Mouse (Mus musculus) gastrocnemius, postnatal 14 days (tissue): ENCODE measurements around the gene Spag17. TPM values are rescaled to one million over a fixed set of nuclear protein-coding genes. Genes with fewer than 3 reads are reported as not detected.
A peak's percentile ranks its signal among the peaks of the same experiment; 100 is the strongest.
"Not testable (repeated sequence)": the region's sequence is repeated elsewhere in the genome, so short reads cannot be mapped to it uniquely, and the experiment has no call there.

ENCODE experiments used
- DNase-seq: peaks from one replicate; pipeline ENCODE4 v3.0.0; 2021; ENCODE audit warnings: mixed read lengths
- intact Hi-C: fragments of 180-260 bp; cut with DNase I; formaldehyde crosslinking; loops from one replicate; pipeline ENCODE4 v1.15.1; 2025; ENCODE audit warnings: low total_unique reads
- long read RNA-seq, 2 experiments: library from polyadenylated mRNA; stranded (forward); transcript quantifications; one replicate each; pipeline ENCODE4 v2.0.0; 2021
- total RNA-seq, 2 experiments: library from RNA; stranded (reverse); gene quantifications; 2 replicates each; pipeline ENCODE4 v1.2.3; 2021

Spag17 gene
- total RNA-seq = not detected
- long read RNA-seq, experiment 1 = 0 reads
- long read RNA-seq, experiment 2 = 0 reads

DNA sequence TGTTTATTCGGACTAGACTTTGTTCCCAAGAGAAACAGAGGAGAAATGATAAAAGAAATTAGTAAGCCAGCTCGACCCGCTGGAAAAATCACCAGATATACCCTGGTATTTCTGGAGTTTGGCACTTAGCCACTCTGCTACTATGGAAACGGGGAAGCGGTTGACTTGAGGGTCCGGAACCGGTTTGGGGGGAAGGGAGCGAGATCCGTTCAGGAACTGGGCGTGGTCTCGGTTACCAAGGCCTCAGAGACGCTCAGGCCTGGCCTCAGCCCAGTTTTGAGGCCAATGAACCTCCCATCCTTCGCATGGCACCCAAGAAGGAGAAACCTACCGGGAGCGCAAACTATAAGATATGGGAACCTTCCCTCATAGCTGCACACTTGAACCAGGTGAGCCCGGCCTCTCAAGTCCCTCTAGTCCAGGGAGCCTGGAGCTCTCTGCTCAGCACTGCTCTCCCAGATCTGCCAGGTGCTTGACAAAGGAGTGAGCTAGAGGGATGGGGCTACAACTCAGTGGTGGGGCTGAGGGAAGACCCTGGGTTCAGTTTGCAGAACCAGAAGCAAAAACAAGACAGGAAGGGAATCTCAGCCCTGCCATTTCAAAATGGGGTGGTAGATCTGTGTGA is at the start of gene Spag17:
Spag17 (plus strand) TSS at position 220 of the 625 bp plus-strand sequence.
- DNase-seq = peak; percentile 5
- intact Hi-C loops = no loop called here

DNA sequence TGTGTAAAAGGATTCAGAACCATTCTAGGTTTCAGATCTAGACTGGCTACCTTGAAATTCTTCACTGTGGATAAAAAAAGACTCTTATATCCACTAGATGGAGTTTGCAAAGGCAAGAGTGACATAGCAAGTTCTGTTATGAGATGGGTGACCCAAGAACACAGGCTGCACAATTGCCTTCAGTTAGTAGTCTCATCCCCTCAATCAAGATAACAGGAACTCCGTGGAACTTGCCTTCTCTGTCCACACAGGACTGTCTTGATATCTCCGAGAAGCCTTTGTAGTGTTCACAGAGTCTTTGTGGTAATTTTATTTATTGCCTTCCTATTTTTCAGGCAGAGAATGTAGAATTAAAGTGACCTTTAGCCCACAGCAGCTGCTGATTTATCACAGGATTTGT is 42.9 kb upstream of the Spag17 start:
- intact Hi-C loops = no loop called here
- DNase-seq = no peak

DNA sequence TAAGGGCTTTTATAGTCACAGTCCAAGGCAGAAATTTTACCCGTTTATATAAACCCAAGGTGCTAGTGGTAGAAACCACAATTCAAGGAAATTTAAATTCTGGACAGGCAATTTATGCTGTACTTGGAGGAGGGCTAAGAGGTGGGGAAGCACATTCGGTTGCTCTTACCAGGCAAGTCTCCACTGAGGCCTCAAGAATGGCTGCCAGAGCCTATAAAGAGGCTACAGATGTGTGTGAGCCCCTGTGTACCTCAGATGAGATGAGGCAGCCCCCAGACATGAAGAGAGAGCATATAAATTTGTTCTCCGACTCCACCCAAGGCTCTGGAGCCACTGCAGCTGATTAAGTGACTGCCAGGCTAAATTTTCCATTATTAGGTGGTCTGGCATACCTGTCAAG is 42.4 kb upstream of the Spag17 start:
- no peak for DNase-seq
- intact Hi-C loops = no loop called here

DNA sequence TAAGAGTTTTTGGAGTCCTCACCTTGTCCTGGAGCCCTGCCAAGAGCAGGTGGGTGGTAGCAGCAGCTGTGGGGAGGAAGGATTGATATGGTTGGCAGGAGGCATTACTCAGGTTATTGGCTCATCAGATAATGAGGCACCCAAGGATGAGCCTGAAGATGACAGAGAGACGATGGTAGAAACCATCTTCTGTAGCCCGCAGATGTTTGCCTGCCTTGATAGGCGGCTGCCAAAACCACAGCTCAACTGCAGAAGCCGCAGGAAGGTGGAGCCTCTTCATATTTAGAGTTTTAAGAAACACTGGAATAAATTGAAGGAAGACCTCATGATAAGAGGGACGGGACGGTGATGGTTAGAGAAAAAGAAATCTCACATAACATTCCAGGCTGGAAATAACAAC is 42.0 kb upstream of the Spag17 start:
- intact Hi-C loops = no loop called here
- DNase-seq = no peak

DNA sequence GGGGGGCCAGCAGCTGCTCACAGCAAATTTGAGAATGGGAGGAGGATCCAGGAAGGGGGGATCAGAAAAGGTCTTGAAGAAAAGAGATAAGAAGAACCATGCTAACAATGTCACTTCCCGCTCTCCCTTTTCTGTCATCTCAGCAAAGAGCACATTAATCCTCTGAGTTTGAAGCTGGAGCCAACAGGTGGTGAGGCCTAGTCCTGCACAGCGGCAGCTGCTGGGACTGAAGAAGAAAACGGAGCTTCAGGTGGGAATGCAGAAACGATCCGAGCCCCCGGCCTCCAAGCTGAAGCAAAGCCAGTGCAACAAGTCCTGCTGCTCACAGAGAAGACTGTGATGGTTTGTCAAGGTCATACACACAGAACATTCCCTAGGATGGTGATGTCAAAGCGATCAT is 34.3 kb upstream of the Spag17 start:
- DNase-seq = no peak
- intact Hi-C loops = no loop called here

DNA sequence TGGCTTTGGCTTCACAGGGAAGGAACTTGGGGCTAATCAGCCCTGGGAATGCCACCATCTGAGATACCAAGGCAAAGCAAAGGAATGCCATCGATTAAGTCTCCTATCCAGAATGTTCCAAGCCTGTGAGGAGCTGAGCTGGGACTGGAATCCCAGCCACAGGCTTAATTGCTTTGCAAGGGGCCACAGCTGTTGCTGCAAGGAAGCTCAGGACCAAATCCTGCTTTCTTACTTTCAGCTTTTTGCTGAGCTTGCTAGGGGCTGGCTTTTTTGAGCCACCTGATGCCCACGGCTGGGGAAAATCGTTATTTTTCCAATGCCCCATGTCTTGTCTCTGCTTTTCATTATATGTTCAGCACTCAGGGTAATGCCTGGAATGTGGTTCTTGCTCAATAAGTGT is 30.6 kb upstream of the Spag17 start:
- intact Hi-C loops = no loop called here
- no peak for DNase-seq

DNA sequence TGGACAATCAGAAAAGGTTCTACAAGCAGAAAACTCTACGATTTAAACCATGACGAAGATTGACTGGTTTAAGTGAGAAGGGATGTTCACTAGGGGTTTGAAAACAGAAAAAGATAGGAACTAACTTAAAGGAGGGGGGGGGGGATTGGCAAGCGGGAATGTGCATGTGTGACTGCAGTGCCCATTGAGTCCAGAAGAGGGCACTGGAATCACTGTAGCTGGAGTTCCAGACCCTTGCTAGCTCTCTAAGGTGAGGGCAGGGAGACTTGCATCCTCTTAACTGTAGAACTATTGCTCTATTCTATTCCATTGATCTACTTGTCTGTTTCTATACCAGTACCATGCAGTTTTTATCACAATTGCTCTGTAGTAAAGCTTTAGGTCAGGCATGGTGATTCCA is 26.3 kb upstream of the Spag17 start:
- intact Hi-C loops = no loop called here
- no peak for DNase-seq

DNA sequence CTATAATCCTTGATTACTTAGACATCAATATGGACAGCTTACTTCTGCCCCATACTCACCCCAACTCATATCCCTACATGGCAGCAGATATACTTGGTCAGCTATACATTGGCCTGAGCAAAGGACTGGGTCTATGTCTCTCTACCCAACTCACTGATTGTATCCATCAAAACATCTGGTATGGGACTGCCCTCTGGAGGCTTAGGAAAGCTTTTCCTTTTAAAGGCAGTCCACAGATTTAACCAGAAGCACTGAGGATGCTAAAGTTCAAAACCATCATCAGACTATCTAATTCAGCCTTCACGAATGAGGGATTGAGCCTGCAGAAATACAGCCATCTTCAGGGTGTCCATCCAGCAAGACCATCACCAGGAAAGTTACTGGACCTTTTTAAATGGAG is 20.5 kb upstream of the Spag17 start:
- DNase-seq = no peak
- intact Hi-C loops = loop anchor here (2.0 kb wide), 1 partner anchor 66 kb away; no protein-coding TSS in a partner anchor

DNA sequence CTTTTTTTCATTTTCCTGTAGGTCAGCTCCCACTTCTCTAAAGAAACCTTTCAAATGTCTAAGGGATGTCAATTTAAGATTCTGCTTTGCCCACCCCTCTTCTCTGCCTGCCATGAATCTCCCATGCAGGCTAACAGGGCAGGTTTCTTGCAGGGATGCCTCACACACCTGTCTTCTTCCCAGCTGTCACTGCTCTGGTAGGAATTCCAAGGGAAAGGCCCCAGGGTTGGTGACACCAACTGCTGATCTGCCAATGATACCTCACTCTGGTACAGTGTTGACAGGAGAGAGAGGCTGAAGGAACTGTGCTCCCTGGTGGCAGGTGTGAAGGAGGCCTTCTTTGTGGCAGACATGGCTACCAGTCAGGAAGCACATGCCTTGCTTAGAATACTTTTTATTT is 10.1 kb upstream of the Spag17 start:
- intact Hi-C loops = loop anchor here (10.0 kb wide), 1 partner anchor 640 kb away; no protein-coding TSS in a partner anchor
- DNase-seq = no peak

DNA sequence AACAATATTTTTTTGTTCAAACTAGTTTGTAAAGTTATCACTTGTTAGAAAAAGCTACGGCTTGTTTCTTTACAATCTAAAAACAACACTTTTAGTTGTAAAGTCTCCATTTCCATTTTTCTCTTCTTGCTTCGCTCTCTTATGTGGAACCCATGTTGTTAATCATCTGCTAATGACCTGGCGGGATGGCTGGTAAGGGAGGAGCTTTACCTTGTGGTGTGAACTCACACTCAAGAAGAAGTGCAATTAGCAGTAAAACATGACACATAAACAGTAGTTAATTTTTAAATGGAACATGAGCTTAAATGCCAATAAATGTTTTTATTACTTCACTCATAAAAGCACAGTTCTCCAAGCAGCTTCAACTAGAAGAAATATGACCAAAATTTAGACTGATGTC is 3.7 kb upstream of the Spag17 start:
- DNase-seq = no peak
- intact Hi-C loops = no loop called here

DNA sequence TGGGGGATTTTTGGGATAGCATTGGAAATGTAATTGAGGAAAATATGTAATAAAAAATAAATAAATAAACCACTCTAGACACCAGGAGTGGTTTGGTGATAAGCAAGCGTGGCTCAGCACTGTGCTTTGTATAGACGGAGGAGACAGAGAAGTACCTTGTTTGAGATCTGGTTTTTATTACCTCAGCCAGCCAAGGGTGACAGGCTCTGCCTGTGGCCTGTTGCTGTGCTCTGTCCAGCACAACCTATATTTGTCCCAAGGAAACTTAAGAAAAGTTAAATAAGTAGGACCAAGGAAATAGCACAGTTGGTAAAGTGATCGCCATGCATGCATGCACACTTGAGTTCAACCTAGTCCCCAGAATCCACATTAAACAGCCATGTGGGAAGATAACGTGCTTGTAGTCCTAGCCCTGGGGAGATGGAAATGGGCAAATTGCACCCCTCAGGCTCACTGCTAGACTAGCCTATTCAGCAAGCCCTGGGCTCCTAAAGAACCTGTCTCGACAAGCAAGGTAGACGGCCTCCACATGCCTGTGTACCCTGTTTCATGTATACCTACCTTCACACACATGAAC is 1.1 kb upstream of the Spag17 start:
- DNase-seq = no peak
- intact Hi-C loops = no loop called here

DNA sequence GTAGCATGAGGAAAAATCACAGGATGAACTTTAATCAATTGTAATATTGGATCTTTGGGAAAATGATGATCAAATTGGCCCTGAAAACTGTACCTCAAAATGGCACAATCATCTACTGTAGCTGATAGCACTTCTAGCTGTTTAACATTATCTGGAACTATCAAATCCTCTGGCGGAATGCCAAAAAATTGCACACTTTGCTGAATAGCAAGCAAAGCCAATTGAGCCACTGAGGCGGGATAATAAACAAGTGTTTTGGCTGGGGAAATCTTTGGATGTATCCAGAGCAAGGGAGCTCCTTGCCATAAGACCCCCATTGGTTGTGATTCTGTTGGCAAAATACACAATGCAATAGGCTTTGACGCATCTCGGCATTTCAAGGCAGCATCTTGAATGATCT is 9.5 kb downstream of the Spag17 start:
- DNase-seq, intact Hi-C loops: not testable (repeated sequence)

DNA sequence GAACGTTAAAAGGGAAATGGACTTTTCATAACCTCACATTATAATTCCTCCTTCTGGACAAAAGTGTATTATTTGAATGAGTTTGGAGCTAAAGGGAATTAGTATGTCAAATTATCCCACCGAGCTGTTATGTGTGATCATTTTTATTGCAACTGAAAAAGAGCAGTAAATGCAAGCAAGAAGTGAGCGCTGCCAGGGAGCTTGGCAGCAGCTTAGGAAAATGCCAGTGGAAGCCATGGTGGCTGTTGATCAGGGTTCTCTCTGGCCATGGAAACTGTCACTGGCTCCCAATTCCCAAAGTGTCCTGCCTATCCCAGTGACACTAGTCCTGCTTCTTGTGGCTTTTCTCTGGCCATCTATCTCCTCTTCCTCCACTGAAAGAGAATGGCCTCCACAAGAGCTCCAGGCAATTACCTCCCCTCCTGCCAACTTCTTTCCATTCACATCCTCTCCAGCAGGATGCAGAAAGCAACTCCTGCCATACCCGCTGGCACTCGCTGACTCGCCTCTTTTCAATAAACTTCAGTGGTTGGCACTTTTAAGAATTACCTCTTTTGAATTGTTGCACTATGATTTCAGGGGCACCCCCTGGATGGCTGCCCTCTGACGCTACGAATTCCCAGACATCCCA is 28.7 kb downstream of the Spag17 start:
- DNase-seq = no peak
- intact Hi-C loops = no loop called here

DNA sequence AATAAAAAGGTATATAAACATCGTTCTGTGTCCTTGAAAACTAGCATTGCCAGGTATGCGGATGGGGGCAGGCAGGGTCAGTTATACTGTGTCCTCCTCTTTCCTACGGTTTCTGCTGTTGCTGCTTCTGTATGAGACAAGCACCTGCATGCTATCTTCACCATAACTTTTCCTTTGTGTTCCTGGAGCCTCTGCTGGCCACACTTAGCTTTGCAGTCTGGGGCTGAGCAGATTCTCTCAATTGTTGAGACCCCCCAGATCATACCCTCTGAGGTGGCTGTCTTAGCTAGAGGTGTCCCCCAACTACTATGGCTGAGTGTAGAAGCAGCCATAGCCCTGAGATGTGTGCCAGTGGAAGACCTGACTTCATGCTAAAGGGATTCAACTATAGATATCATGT is 37.7 kb downstream of the Spag17 start:
- no peak for DNase-seq
- intact Hi-C loops = no loop called here

DNA sequence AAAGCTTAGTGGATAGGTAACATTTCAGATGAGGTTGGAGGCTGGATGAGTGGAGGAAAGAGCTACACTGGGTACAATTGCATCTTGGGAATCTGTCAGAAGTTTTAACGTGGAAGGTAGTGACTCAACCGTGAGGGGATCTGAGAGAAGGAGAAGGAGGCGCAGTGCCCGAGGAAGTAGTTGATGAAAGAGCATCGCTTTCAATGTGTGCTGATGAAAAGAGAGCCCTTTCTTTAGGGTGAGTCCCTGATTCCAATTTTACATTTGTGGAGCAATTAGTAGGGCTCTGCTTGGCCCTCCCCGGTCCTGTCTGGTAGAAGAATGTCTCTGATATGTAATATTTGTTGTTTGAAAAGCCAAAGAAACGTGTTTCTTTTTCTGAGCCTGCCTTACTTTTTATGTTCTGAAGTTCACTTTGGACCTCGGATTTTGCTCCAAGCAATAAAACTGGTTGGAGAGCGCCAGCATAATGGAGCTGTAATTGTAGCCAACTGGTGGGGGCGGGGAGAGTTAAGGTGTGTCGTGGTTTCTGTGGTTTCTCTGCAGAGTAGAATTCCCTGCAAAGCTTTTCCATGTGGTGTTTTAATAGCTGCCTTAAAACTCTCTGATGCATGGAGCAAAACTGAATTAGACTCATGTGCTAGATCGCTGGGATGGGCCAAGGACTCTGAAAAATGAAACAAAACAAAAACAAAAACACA is 45.9 kb downstream of the Spag17 start:
- intact Hi-C loops = loop anchor here (2.0 kb wide), 1 partner anchor 66 kb away; no protein-coding TSS in a partner anchor
- DNase-seq = peak; percentile 25

DNA sequence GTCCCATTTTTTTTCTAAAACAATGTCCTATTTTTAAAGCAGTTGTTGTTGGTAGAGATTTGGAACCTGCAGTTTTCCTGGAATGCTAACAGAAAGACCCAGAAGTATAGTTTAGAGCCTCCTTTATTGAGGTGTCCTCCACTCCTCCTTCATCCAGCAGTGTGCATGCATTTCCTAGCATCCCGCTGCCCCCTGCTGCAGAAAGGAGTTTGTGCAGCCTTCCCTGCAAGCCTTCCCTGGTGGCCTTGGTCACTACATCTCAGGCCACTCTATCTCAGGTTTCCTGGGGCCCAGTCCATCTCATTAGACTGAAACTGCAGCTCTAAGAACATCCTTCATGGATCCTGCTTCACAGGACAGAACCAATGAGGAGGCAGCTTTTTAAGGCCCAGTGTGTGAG is 51.0 kb downstream of the Spag17 start:
- peak; percentile 36 for DNase-seq
- intact Hi-C loops = loop anchor here (5.0 kb wide), 1 partner anchor 704 kb away; no protein-coding TSS in a partner anchor

DNA sequence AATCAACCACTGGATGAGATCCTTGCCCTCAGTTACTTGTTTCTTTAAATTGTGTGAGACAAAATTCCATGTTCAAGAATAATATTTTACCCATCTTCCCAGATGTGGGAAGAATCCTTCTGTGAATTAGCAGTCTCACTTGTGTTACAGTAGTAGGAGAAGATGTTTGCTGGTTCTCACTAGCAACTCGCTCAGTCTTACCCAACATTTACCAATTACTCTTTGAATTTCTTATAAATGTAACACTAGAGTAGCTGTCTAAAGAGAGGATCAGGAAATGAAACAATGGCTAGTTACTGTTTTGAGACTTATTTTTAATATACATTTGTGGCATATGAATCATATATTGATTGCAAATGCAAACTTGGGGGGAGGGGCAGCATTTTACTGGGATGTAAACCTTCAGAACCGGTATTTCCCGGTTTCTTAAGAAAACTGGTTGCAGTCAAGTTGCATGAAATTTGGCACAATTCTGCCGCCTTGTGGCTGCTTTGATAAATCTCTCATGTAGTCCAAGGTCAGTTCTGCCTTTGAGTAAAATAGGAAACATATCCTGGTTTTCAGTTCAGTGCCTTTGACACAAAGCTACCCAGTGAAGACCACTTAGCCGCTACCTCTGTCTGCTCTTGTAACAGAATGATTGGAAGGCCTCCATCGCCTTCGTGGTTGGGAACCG is 53.5 kb downstream of the Spag17 start:
- intact Hi-C loops = loop anchor here (5.0 kb wide), 1 partner anchor 706 kb away; no protein-coding TSS in a partner anchor
- DNase-seq = peak; percentile 39

DNA sequence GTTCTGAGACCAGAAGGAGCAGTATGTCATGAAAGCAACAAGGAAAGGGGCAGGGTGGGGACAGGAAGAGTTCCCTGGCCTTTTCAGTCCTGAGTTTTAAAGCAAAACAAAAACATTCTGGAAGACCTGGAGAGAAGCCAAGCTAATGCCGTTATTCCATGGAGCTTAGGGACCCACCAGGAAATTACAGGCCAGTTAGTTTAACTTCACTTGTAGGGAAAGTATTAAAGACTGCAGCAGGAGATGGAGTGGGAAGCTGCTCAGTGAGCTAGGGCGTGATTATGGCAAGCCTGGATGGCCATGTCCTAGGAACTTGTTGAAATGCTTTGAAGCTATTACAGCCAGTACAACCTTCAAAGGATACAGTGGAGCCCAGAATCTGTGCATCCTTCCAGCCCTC is 60.0 kb downstream of the Spag17 start:
- intact Hi-C loops = no loop called here
- DNase-seq = no peak

DNA sequence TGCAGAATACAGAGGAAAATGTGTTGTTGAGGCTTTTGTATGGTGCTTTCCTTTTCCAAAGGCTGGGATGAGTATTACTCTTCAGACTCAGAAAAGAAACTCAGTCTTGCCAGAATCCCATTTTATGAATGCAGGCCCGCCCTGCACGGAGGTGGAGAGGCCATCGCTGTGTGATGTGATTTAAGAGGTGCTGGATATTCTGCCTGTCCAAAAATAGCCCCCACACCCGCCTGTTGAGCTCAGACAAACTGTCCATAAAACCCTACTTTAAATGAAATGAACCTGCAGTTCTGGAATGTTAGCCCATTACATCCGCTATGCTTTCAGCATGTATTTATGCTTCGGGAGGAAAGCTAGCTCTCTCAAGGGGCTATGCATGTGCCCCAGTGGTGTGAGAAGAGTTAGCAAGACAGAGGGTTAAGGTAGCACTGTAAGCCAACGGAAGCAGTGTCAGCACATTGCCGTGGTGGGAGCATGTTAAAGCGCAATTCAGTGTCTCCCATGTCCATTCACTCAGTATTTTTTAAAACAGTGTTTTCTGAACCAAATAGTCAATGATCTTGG is 68.9 kb downstream of the Spag17 start:
- intact Hi-C loops = no loop called here

DNA sequence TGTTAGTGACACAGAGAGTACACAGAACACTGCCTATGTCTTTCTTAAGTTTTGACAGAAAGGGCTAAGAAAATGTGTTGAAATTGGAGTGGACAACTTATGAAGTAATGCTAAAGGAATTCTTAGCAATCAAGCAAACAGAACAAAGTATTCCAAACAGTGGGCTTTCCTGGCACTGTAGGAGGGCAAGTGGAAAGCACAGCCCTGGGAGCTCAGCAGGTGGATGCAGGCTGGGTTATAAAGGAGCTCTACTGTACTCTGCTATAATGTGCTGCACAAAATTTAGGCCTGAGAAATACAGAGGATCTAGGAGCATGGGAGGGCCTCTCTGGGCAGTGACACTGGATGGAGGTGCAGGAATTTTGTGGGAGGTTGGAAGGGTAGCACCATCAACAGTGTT is 71.3 kb downstream of the Spag17 start:
- DNase-seq = no peak
- intact Hi-C loops = no loop called here

More for the DNA sequence above, 68.9 kb downstream of the Spag17 start:
- DNase-seq = no peak
